Mouse (Mus musculus) kidney, postnatal 0 days (tissue): ENCODE measurements at regions not wholly inside any gene's neighbourhood (a gene's known extent, or its start where the extent isn't known, plus 50 kb on each side); places are given as distances from the start of the nearest gene placed in this dataset.

ENCODE experiments used
- ATAC-seq: fragments of 200-750 bp; cut with Nextera tagmentation; replicated peaks from 2 replicates; pipeline ENCODE4 v1.8.0; 2017; ENCODE audit warnings: low read depth, moderate number of reproducible peaks, moderate TSS enrichment, moderate library complexity; ENCODE audit not compliant: low FRiP score
- DNase-seq: peaks from one replicate; pipeline ENCODE4 v3.0.0-alpha.2; 2016; ENCODE audit warnings: low spot score
- H3K27ac ChIP-seq: fragments of 300-500 bp; sonication (generic); 2 replicates; pipeline ENCODE4 v1.5.1; 2014; ENCODE audit warnings: mild to moderate bottlenecking
- H3K27me3 ChIP-seq: fragments of 300-500 bp; sonication (generic); 2 replicates; pipeline ENCODE4 v1.6.1; 2014; ENCODE audit warnings: low read length, mixed read lengths; ENCODE audit not compliant: insufficient read depth
- H3K36me3 ChIP-seq: fragments of 300-500 bp; sonication (generic); 2 replicates; pipeline ENCODE4 v1.6.1; 2014; ENCODE audit warnings: low read length, mixed read lengths; ENCODE audit not compliant: insufficient read depth
- H3K4me1 ChIP-seq: fragments of 300-500 bp; sonication (generic); replicated peaks from 2 replicates; pipeline ENCODE4 v1.6.1; 2014; ENCODE audit warnings: antibody characterized with exemption, low read length, mixed read lengths; ENCODE audit not compliant: insufficient read depth
- H3K4me2 ChIP-seq: fragments of 300-500 bp; sonication (generic); 2 replicates; pipeline ENCODE4 v1.6.1; 2014; ENCODE audit warnings: mild to moderate bottlenecking, low read length, moderate library complexity, mixed read lengths
- H3K4me3 ChIP-seq: fragments of 300-500 bp; sonication (generic); replicated peaks from 2 replicates; pipeline ENCODE4 v1.5.1; 2014; ENCODE audit warnings: low read depth, low read length
- H3K9ac ChIP-seq: fragments of 300-500 bp; sonication (generic); 2 replicates; pipeline ENCODE4 v1.6.1; 2014; ENCODE audit warnings: low read depth, low read length
- H3K9me3 ChIP-seq: fragments of 300-500 bp; sonication (generic); replicated peaks from 2 replicates; pipeline ENCODE4 v1.6.1; 2016; ENCODE audit warnings: low read length, inconsistent platforms, mixed read lengths
- CTCF ChIP-seq: IDR thresholded peaks from 2 replicates; pipeline ENCODE4 v1.5.1; 2016; ENCODE audit warnings: antibody characterized with exemption, low read depth, mild to moderate bottlenecking, moderate library complexity
- WGBS: fragments of 180-500 bp; shearing (Covaris S2); extraction: QIAGEN DNeasy Blood & Tissue Kit; methylation state at CpG from one replicate; pipeline ENCODE4 v1.1.7; 2014; 5-methylcytosine and 5-hydroxymethylcytosine counted together

- no peak for DNase-seq
- H3K9ac ChIP-seq: no peak overlapping the region
- 0 out of 2 replicates have a peak, but pooled peaks cover 3% of the 10 kb centered on the region for H3K4me1 ChIP-seq
- no peaks in the 10 kb centered on the region for H3K36me3 ChIP-seq
- no peak overlapping the region for H3K4me2 ChIP-seq
- H3K4me3 ChIP-seq: no peak overlapping the region
- no peak for ATAC-seq
- TF ChIP-seq CTCF: no peak
- 47% methylated on average over 10 of the region's 10 CpGs for WGBS
- no peaks in the 10 kb centered on the region for H3K9me3 ChIP-seq
- H3K27ac ChIP-seq: no peak overlapping the region
- H3K27me3 ChIP-seq: no peaks in the 10 kb centered on the region
Observed at GRCm38 (mm10) chr10:111684409-111685346, 178.6 kb downstream of the Phlda1 start.

- no peak for DNase-seq
- no peaks in the 10 kb centered on the region for H3K36me3 ChIP-seq
- H3K4me1 ChIP-seq: 0 out of 2 replicates have a peak, but pooled peaks cover 14% of the 10 kb centered on the region
- no peak overlapping the region for H3K27ac ChIP-seq
- H3K9me3 ChIP-seq: no peaks in the 10 kb centered on the region
- no peak overlapping the region for H3K4me2 ChIP-seq
- no peak overlapping the region for H3K9ac ChIP-seq
- WGBS: 54% methylated on average over 5 of the region's 5 CpGs
- no peak for ATAC-seq
- no peak overlapping the region for H3K4me3 ChIP-seq
- H3K27me3 ChIP-seq: no peaks in the 10 kb centered on the region
- TF ChIP-seq CTCF: no peak
Observed at GRCm38 (mm10) chr10:111686585-111686984, 180.5 kb downstream of the Phlda1 start.

GRCm38 (mm10) chr10:111689587-111689986, 183.5 kb downstream of the Phlda1 start:
- no peak for TF ChIP-seq CTCF
- no peak overlapping the region for H3K9ac ChIP-seq
- H3K4me3 ChIP-seq: no peak overlapping the region
- ATAC-seq (peak; percentile 89), DNase-seq (peak; percentile 97)
- peak overlapping the region; percentile 32 for H3K27ac ChIP-seq
- H3K4me1 ChIP-seq: 0 out of 2 replicates have a peak, but pooled peaks cover 14% of the 10 kb centered on the region
- H3K27me3 ChIP-seq: no peaks in the 10 kb centered on the region
- no peaks in the 10 kb centered on the region for H3K36me3 ChIP-seq
- 16% methylated on average over 10 of the region's 10 CpGs for WGBS
- no peak overlapping the region for H3K4me2 ChIP-seq
- H3K9me3 ChIP-seq: no peaks in the 10 kb centered on the region

- no peak for ATAC-seq
- no peak overlapping the region for H3K27ac ChIP-seq
- TF ChIP-seq CTCF: no peak
Observed at GRCm38 (mm10) chr10:111693762-111694161, 187.7 kb downstream of the Phlda1 start.

GRCm38 (mm10) chr10:111694227-111695200, 188.4 kb downstream of the Phlda1 start:
- no peak for TF ChIP-seq CTCF
- Histone ChIP-seq H3K27me3 (no peaks in the 10 kb centered on the region), H3K36me3 (no peaks in the 10 kb centered on the region), H3K4me2 (no peak overlapping the region), H3K9me3 (no peaks in the 10 kb centered on the region), H3K4me1 (peaks cover 12% of the 10 kb centered on the region; the same call in 1 of the 2 replicates), H3K4me3 (no peak overlapping the region), H3K9ac (no peak overlapping the region), H3K27ac (peak overlapping the region; percentile 42; the same call in 1 of the 2 replicates)
- 28% methylated on average over 6 of the region's 6 CpGs for WGBS
- ATAC-seq (peak; percentile 71), DNase-seq (peak; percentile 79)

More at GRCm38 (mm10) chr10:111693762-111694161, 187.7 kb downstream of the Phlda1 start:
- Histone ChIP-seq H3K4me1 (peaks cover 14% of the 10 kb centered on the region; the same call in 1 of the 2 replicates), H3K27me3 (no peaks in the 10 kb centered on the region), H3K4me3 (no peak overlapping the region), H3K9me3 (no peaks in the 10 kb centered on the region), H3K4me2 (no peak overlapping the region), H3K9ac (no peak overlapping the region), H3K36me3 (no peaks in the 10 kb centered on the region)
- no peak for DNase-seq
